Mouse (Mus musculus): ENCODE data around the gene Mpeg1.
A peak's percentile ranks its signal among the peaks of the same experiment; 100 is the strongest.

Mpeg1 gene

GRCm38 (mm10) chr19:12493453-12494186 lies 33.0 kb downstream of the Mpeg1 start:
- no peak for DNase-seq

GRCm38 (mm10) chr19:12494187-12494458 lies 33.5 kb downstream of the Mpeg1 start:
- no peak for DNase-seq

- DNase-seq = no peak
Measured at GRCm38 (mm10) chr19:12494972-12495535, 34.5 kb downstream of the Mpeg1 start.

- DNase-seq = no peak
Measured at GRCm38 (mm10) chr19:12496241-12496640, 35.7 kb downstream of the Mpeg1 start.

- no peak for DNase-seq
Measured at GRCm38 (mm10) chr19:12497909-12498308, 37.3 kb downstream of the Mpeg1 start.

DNA sequence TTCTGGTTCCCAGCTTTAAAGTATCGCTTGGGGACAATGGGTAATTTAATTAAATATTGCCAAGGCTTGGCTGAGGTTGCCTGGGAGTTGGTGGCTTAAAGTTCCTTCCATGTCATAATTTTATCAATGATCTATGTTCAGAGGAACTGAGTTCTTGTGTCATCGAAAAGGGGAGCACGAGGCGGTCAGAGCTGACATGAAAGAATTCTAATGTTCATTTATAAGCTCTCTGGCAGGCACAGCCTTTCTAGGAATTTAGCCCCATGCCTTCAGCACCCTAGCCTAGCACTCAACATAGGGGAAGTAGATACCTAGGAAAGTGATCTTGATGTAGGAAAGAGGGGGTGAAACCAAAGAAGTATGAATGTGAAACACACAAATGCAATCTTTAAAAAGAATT lies 37.7 kb downstream of the Mpeg1 start:
- DNase-seq = no peak

- no peak for DNase-seq
Measured at GRCm38 (mm10) chr19:12498941-12499340, 38.4 kb downstream of the Mpeg1 start.

DNA sequence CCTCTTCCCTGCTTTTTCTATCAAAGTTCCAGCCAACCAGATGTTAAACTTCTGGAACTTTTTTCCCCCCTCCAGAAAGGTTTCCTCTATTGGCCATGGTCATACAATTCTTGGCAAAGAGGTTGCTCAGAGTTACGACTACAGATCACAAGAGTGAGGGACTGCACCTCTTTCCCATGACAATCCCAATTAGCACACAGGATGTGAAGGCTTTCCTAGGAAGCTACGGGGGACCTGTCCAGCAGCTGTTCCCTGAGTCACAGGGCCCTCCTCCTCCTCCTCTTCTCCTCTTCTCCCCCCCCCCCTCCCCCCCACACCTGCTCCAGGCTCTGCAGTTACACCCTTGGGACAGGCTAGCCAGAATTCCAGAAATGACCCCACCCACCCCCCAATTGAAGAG lies 38.9 kb downstream of the Mpeg1 start:
- DNase-seq = no peak

DNA sequence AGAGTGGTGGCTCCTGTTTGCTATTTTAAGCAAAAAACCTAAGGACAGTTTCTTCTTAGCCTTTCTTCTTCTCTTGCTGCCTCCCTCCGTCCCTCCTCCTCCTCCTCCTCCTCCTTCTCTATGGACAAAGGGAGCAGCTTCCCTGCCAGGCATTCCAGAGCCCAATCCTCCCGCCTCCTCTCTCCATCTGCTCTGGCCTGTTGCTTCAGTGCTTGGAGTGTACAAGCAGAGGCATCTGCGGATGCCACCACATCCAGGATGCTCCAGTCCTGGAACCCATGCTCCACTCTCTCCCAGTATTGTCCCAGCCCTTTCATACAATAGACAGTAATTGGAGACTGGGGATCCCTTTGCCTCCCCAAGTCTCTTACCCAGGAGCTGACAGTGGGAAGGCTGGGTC lies 39.5 kb downstream of the Mpeg1 start:
- peak; percentile 37 for DNase-seq

DNA sequence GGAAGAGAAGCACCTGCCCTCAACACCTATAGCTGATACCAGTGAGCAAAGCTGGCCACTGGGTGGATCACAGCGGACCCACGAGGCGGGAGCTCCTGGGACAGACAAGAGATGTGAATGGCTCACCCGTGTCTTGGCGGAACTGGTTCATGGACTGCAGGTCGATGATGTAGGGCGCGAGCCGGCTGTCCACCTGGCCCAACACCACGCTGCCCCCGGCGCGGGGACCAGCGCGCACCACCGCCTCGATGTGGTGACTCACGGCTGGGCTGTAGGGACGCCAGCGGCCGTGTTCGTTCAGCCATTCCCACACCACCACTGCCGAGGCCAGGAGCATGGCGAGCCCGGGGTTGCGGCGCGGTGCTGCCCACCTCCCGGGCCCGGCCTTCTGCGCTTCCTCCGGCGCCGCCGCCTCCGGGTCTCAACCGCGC lies 40.3 kb downstream of the Mpeg1 start:
- DNase-seq = peak; percentile 45

GRCm38 (mm10) chr19:12501370-12502347 lies 41.1 kb downstream of the Mpeg1 start, which contains the start of gene Dtx4:
Gene Dtx4 (minus strand): TSS chr19:12501454.
- DNase-seq = peak; percentile 94

DNA sequence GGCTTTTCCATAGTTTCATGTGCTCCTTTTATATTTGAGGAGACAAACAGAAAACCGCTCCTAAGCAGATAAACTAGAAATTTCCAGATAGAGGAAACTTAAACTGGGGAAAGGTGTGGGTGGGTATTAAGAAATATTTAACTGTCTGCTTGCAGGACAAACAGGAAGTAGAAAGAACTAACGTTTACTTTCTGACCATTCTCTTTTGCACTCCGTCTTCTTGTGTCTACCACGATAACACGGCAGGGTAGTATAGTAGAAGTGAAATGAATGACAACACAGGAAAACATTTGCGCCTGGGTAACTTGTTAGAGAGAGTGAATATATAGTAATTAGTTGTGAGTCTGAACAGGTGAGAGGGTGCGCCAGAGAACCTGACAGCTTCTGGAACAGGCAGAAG lies 42.2 kb downstream of the Mpeg1 start:
- no peak for DNase-seq

DNA sequence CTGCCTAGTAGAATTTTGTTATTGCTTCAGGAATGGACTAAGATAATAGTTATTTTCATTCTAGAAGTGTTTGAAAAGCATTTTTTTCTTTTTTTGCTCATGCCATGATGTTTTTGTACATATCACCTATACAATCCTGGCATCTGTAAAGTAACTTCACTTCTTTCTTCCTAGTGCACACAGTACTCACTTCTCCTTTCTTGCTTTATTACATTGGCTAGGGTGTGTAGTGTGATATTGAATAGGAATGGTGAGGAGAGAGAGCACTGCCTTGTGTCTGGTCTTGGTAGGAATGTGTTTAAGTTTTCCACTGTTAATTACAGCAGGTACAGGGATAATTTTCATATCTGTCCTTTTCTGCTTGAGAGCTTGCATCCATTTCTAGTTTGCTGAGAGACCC lies 54.0 kb downstream of the Mpeg1 start:
- DNase-seq = no peak

Measured in right cerebral cortex, postnatal 4 days (tissue).